Mouse (Mus musculus): ENCODE measurements at regions not wholly inside any gene's neighbourhood (a gene's known extent, or its start where the extent isn't known, plus 50 kb on each side); places are given as distances from the start of the nearest gene placed in this dataset.

DNA sequence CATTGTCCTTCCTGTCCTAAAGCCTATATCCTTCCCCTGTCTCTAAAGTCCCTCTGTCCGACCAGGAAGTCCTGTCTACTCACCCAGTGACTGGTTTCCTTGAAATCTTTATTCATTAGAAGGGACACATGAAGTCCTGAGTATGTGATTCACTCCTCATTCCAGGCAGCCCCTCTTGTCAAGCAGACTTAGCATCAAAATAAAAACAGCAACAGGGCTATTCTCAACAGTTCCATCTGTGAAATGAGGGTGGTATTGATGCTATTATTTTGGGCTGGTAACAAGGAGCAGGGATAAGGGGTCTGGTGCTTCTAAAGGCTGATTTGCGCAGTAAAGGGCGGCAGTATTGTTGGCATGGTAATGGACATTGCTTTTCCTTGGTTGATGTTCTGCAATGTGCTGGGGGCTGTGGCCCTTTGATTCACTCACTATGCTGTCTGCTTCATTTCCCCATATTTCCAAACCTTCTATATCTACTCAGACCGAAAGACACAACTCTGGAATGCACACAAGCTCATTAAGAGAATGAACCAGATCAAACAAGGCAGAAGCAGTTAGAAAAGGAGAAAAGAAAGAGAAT, 2955.6 kb upstream of the Lrrc6 start:
- TF ChIP-seq CTCF (IDR thresholded peaks at IDR 0.05) = no peak
- no peak for ATAC-seq (ENCODE audit: low FRiP score)
- H3K9ac ChIP-seq (replicated peaks; ENCODE audit: low read length, poor library complexity, severe bottlenecking) = no peak overlapping the region
- no peak overlapping the region for H3K4me3 ChIP-seq (ENCODE audit: low read depth, low read length)
- H3K27ac ChIP-seq (ENCODE audit: low read depth, low read length) = no peak overlapping the region
- no peak for DNase-seq (ENCODE audit: low spot score)
- H3K27me3 ChIP-seq (ENCODE audit: insufficient read depth, low read length) = no peaks in the 10 kb centered on the region
- H3K4me1 ChIP-seq (ENCODE audit: insufficient read depth, low read length) = no peaks in the 10 kb centered on the region
- 71% methylated on average over 4 of the region's 4 CpGs for WGBS
- H3K4me2 ChIP-seq (ENCODE audit: low read depth, low read length, poor library complexity, severe bottlenecking) = no peak overlapping the region
- no peaks in the 10 kb centered on the region for H3K36me3 ChIP-seq (ENCODE audit: insufficient read depth, low read length)
- no peaks in the 10 kb centered on the region for H3K9me3 ChIP-seq (ENCODE audit: low read length)

DNA sequence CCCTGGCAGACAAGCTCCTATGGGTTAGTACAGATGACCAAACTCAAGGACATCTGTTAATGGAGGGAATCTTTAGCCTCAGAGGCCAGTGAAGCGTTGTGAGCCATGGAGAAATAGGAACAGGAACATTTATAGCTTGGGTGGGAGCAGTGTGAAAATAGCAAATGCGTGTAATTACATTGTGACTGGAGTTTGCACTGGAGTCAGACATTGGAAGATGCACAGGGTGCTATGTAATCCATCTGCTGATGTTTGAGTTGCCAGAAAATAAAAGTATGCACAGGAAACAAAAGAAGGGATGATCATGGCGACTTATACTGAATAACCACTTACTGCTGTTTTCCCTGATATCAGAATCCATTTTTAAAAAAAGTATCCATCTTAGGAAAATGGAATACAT, 2940.3 kb upstream of the Lrrc6 start:
- DNase-seq (ENCODE audit: low spot score) = no peak

GRCm38 (mm10) chr15:69413531-69414011, 2912.9 kb upstream of the Lrrc6 start:
- no peak overlapping the region for H3K4me3 ChIP-seq (ENCODE audit: low read depth, low read length)
- H3K27ac ChIP-seq (ENCODE audit: low read depth, low read length) = no peak overlapping the region
- no peaks in the 10 kb centered on the region for H3K4me1 ChIP-seq (ENCODE audit: insufficient read depth, low read length)
- no peaks in the 10 kb centered on the region for H3K9me3 ChIP-seq (ENCODE audit: low read length)
- ATAC-seq (ENCODE audit: low FRiP score) (no peak), DNase-seq (ENCODE audit: low spot score) (peak; percentile 59)
- WGBS = 100% methylated on average over 1 of the region's 1 CpGs
- TF ChIP-seq CTCF (IDR thresholded peaks at IDR 0.05) = no peak
- no peaks in the 10 kb centered on the region for H3K27me3 ChIP-seq (ENCODE audit: insufficient read depth, low read length)
- no peaks in the 10 kb centered on the region for H3K36me3 ChIP-seq (ENCODE audit: insufficient read depth, low read length)
- H3K9ac ChIP-seq (replicated peaks; ENCODE audit: low read length, poor library complexity, severe bottlenecking) = no peak overlapping the region
- no peak overlapping the region for H3K4me2 ChIP-seq (ENCODE audit: low read depth, low read length, poor library complexity, severe bottlenecking)

More for the DNA sequence above, 2940.3 kb upstream of the Lrrc6 start:
- H3K27me3 ChIP-seq (ENCODE audit: insufficient read depth, low read length) = no peaks in the 10 kb centered on the region
- H3K36me3 ChIP-seq (ENCODE audit: insufficient read depth, low read length) = no peaks in the 10 kb centered on the region
- no peak overlapping the region for H3K4me3 ChIP-seq (ENCODE audit: low read depth, low read length)
- ATAC-seq (ENCODE audit: low FRiP score) = no peak
- H3K27ac ChIP-seq (ENCODE audit: low read depth, low read length) = no peak overlapping the region
- no peak overlapping the region for H3K4me2 ChIP-seq (ENCODE audit: low read depth, low read length, poor library complexity, severe bottlenecking)
- H3K4me1 ChIP-seq (ENCODE audit: insufficient read depth, low read length) = no peaks in the 10 kb centered on the region
- H3K9me3 ChIP-seq (ENCODE audit: low read length) = no peaks in the 10 kb centered on the region
- WGBS = 85% methylated on average over 3 of the region's 3 CpGs
- H3K9ac ChIP-seq (replicated peaks; ENCODE audit: low read length, poor library complexity, severe bottlenecking) = no peak overlapping the region
- TF ChIP-seq CTCF (IDR thresholded peaks at IDR 0.05) = no peak

DNA sequence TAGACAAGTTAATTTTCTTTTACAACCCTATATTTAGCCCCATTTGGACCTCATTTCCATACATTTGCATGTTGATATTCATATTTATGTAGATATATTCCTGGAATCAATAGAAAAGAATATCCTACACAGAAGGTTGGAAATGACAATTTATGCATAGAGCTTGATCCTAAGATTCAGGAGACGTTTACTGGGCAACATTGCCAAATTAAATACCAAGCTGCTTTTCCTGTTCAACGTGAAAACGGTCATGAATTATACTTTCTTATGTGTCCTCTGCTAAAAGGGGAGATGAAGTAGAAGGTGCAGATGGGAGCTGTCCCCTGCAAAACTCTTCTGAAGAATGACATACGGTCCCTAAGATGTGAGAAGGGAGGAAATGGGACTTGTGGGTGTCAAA, 2888.9 kb upstream of the Lrrc6 start:
- Histone ChIP-seq H3K27ac (ENCODE audit: low read depth, low read length) (no peak overlapping the region), H3K36me3 (ENCODE audit: insufficient read depth, low read length) (no peaks in the 10 kb centered on the region), H3K9ac (replicated peaks; ENCODE audit: low read length, poor library complexity, severe bottlenecking) (no peak overlapping the region), H3K9me3 (ENCODE audit: low read length) (no peaks in the 10 kb centered on the region), H3K4me2 (ENCODE audit: low read depth, low read length, poor library complexity, severe bottlenecking) (no peak overlapping the region), H3K4me3 (ENCODE audit: low read depth, low read length) (no peak overlapping the region), H3K27me3 (ENCODE audit: insufficient read depth, low read length) (no peaks in the 10 kb centered on the region), H3K4me1 (ENCODE audit: insufficient read depth, low read length) (no peaks in the 10 kb centered on the region)
- WGBS = 75% methylated on average over 4 of the region's 4 CpGs
- no peak for TF ChIP-seq CTCF (IDR thresholded peaks at IDR 0.05)
- DNase-seq (ENCODE audit: low spot score) (no peak), ATAC-seq (ENCODE audit: low FRiP score) (no peak)

DNA sequence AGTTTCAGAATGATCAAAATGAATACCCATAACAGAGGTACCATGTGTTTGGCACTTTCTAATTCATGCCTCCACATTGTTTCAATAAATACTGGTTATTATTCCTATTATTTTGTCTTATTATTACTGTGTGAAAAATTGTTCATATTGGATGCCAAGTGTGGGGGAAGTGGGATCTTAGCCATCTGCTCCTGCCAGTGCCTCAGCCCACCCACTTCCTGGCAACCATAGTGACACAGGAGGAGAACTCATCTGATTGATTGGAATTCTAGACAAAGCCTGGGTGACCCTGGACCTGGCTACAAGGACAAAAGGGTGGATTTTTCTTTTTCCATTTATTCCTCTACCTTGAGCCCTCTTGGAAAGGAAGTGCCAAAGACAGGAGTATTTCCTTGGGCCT, 2886.8 kb upstream of the Lrrc6 start:
- no peaks in the 10 kb centered on the region for H3K4me1 ChIP-seq (ENCODE audit: insufficient read depth, low read length)
- DNase-seq (ENCODE audit: low spot score) (peak; percentile 35), ATAC-seq (ENCODE audit: low FRiP score) (no peak)
- H3K4me3 ChIP-seq (ENCODE audit: low read depth, low read length) = no peak overlapping the region
- no peak overlapping the region for H3K9ac ChIP-seq (replicated peaks; ENCODE audit: low read length, poor library complexity, severe bottlenecking)
- no peak overlapping the region for H3K4me2 ChIP-seq (ENCODE audit: low read depth, low read length, poor library complexity, severe bottlenecking)
- TF ChIP-seq CTCF (IDR thresholded peaks at IDR 0.05) = no peak
- H3K27me3 ChIP-seq (ENCODE audit: insufficient read depth, low read length) = no peaks in the 10 kb centered on the region
- H3K9me3 ChIP-seq (ENCODE audit: low read length) = no peaks in the 10 kb centered on the region
- no peak overlapping the region for H3K27ac ChIP-seq (ENCODE audit: low read depth, low read length)
- H3K36me3 ChIP-seq (ENCODE audit: insufficient read depth, low read length) = no peaks in the 10 kb centered on the region

- Histone ChIP-seq H3K9me3 (ENCODE audit: low read length) (no peaks in the 10 kb centered on the region), H3K36me3 (ENCODE audit: insufficient read depth, low read length) (no peaks in the 10 kb centered on the region), H3K9ac (replicated peaks; ENCODE audit: low read length, poor library complexity, severe bottlenecking) (no peak overlapping the region), H3K27me3 (ENCODE audit: insufficient read depth, low read length) (no peaks in the 10 kb centered on the region), H3K27ac (ENCODE audit: low read depth, low read length) (no peak overlapping the region), H3K4me1 (ENCODE audit: insufficient read depth, low read length) (no peaks in the 10 kb centered on the region), H3K4me2 (ENCODE audit: low read depth, low read length, poor library complexity, severe bottlenecking) (no peak overlapping the region), H3K4me3 (ENCODE audit: low read depth, low read length) (no peak overlapping the region)
- no peak for ATAC-seq (ENCODE audit: low FRiP score)
- DNase-seq (ENCODE audit: low spot score) = no peak
- no peak for TF ChIP-seq CTCF (IDR thresholded peaks at IDR 0.05)
Measured at GRCm38 (mm10) chr15:69365440-69365839, 2864.7 kb upstream of the Lrrc6 start.

Measured in midbrain, postnatal 0 days (tissue).